Mouse (Mus musculus) stomach, postnatal 0 days (tissue): ENCODE measurements around the gene Prpf40b. TPM values are rescaled to one million over a fixed set of nuclear protein-coding genes. Genes with fewer than 3 reads are reported as not detected.

Experiments used
- ATAC-seq: fragments of 200-750 bp; cut with Nextera tagmentation; 2 replicates; pipeline ENCODE4 v1.8.0; 2017; ENCODE audit not compliant: low FRiP score, low TSS enrichment
- DNase-seq: peaks from one replicate; pipeline ENCODE4 v3.0.0-alpha.2; 2016; ENCODE audit warnings: low spot score
- H3K27ac ChIP-seq: fragments of 300-500 bp; sonication (generic); replicated peaks from 2 replicates; pipeline ENCODE4 v1.5.1; 2014; ENCODE audit warnings: mild to moderate bottlenecking, control low read depth
- H3K27me3 ChIP-seq: fragments of 300-500 bp; sonication (generic); 2 replicates; pipeline ENCODE4 v1.6.1; 2014; ENCODE audit warnings: low read length; ENCODE audit not compliant: control insufficient read depth, insufficient read depth
- H3K36me3 ChIP-seq: fragments of 300-500 bp; sonication (generic); 2 replicates; pipeline ENCODE4 v1.6.1; 2014; ENCODE audit warnings: low read length, mixed read lengths; ENCODE audit not compliant: control insufficient read depth, insufficient read depth
- H3K4me1 ChIP-seq: fragments of 300-500 bp; sonication (generic); replicated peaks from 2 replicates; pipeline ENCODE4 v1.6.1; 2014; ENCODE audit warnings: antibody characterized with exemption; ENCODE audit not compliant: control insufficient read depth, insufficient read depth
- H3K4me2 ChIP-seq: fragments of 300-500 bp; sonication (generic); replicated peaks from 2 replicates; pipeline ENCODE4 v1.6.1; 2014; ENCODE audit warnings: low read depth, mild to moderate bottlenecking, control low read depth, moderate library complexity
- H3K4me3 ChIP-seq: fragments of 300-500 bp; sonication (generic); 2 replicates; pipeline ENCODE4 v1.5.1; 2014; ENCODE audit warnings: low read depth, low read length, control low read depth
- H3K9ac ChIP-seq: fragments of 300-500 bp; sonication (generic); 2 replicates; pipeline ENCODE4 v1.6.1; 2014; ENCODE audit warnings: mild to moderate bottlenecking, low read length, control low read depth, mixed read lengths
- H3K9me3 ChIP-seq: fragments of 300-500 bp; sonication (generic); 2 replicates; pipeline ENCODE4 v1.6.1; 2016; ENCODE audit warnings: low read length; ENCODE audit not compliant: control insufficient read depth
- CTCF ChIP-seq: IDR thresholded peaks from 2 replicates; pipeline ENCODE4 v1.5.1; 2016; ENCODE audit warnings: antibody characterized with exemption, low read depth, mild to moderate bottlenecking, moderate library complexity
- EP300 ChIP-seq: optimal IDR thresholded peaks from 2 replicates; pipeline ENCODE3; 2016; ENCODE audit warnings: antibody characterized with exemption
- WGBS: fragments of 180-500 bp; shearing (Covaris S2); extraction: QIAGEN DNeasy Blood & Tissue Kit; methylation state at CpG from one replicate; pipeline ENCODE4 v1.1.7; 2014; 5-methylcytosine and 5-hydroxymethylcytosine counted together
- polyA plus RNA-seq: library from polyadenylated mRNA; unstranded; fragments of >200 nt; fragmentation: Nextera tagmentation; extraction: Ambion mirVana; gene quantifications from 2 replicates; pipeline ENCODE4 v1.2.1, GENCODE M21; 2015

Prpf40b gene
- polyA plus RNA-seq, 1 experiment from 2014 or later = 18.3 TPM

- H3K27me3 ChIP-seq = no peaks in the 10 kb centered on the region
- H3K4me2 ChIP-seq = no peak overlapping the region
- no peak overlapping the region for H3K9ac ChIP-seq
- no peak for ATAC-seq
- H3K4me1 ChIP-seq = no peaks in the 10 kb centered on the region
- DNase-seq = no peak
- 81% methylated on average over 9 of the region's 9 CpGs for WGBS
- H3K4me3 ChIP-seq = no peak overlapping the region
- H3K9me3 ChIP-seq = no peaks in the 10 kb centered on the region
- H3K27ac ChIP-seq = no peak overlapping the region
- H3K36me3 ChIP-seq = peaks cover 17% of the 10 kb centered on the region
- TF ChIP-seq CTCF (no peak), EP300 (no peak)
Observed at GRCm38 (mm10) chr15:99324151-99324550, 29.3 kb downstream of the Prpf40b start.

GRCm38 (mm10) chr15:99325598-99325997, 30.7 kb downstream of the Prpf40b start:
- no peaks in the 10 kb centered on the region for H3K9me3 ChIP-seq
- no peaks in the 10 kb centered on the region for H3K27me3 ChIP-seq
- no peak for ATAC-seq
- no peak overlapping the region for H3K4me2 ChIP-seq
- DNase-seq = no peak
- no peak overlapping the region for H3K27ac ChIP-seq
- 91% methylated on average over 6 of the region's 6 CpGs for WGBS
- H3K36me3 ChIP-seq = peaks cover 17% of the 10 kb centered on the region
- no peak for TF ChIP-seq CTCF
- TF ChIP-seq EP300 = no peak
- no peak overlapping the region for H3K9ac ChIP-seq
- H3K4me1 ChIP-seq = no peaks in the 10 kb centered on the region
- H3K4me3 ChIP-seq = no peak overlapping the region

GRCm38 (mm10) chr15:99326407-99326806, 31.5 kb downstream of the Prpf40b start:
- no peak overlapping the region for H3K27ac ChIP-seq
- H3K9ac ChIP-seq = no peak overlapping the region
- WGBS = 40% methylated on average over 2 of the region's 2 CpGs
- no peaks in the 10 kb centered on the region for H3K27me3 ChIP-seq
- peaks cover 10% of the 10 kb centered on the region for H3K36me3 ChIP-seq
- DNase-seq (no peak), ATAC-seq (no peak)
- H3K4me3 ChIP-seq = no peak overlapping the region
- H3K4me2 ChIP-seq = no peak overlapping the region
- TF ChIP-seq CTCF (no peak), EP300 (no peak)
- H3K9me3 ChIP-seq = no peaks in the 10 kb centered on the region
- no peaks in the 10 kb centered on the region for H3K4me1 ChIP-seq

GRCm38 (mm10) chr15:99326959-99327358, 32.1 kb downstream of the Prpf40b start:
- no peak overlapping the region for H3K4me2 ChIP-seq
- H3K27me3 ChIP-seq = no peaks in the 10 kb centered on the region
- no peak overlapping the region for H3K9ac ChIP-seq
- WGBS = 83% methylated on average over 1 of the region's 1 CpGs
- ATAC-seq = no peak
- DNase-seq = peak; percentile 36
- H3K4me3 ChIP-seq = no peak overlapping the region
- peaks cover 5% of the 10 kb centered on the region for H3K36me3 ChIP-seq
- H3K9me3 ChIP-seq = no peaks in the 10 kb centered on the region
- no peaks in the 10 kb centered on the region for H3K4me1 ChIP-seq
- TF ChIP-seq CTCF = peak; percentile 80
- no peak for TF ChIP-seq EP300
- H3K27ac ChIP-seq = no peak overlapping the region

GRCm38 (mm10) chr15:99328011-99328410, 33.1 kb downstream of the Prpf40b start:
- Histone ChIP-seq H3K27me3 (no peaks in the 10 kb centered on the region), H3K9me3 (no peaks in the 10 kb centered on the region), H3K4me3 (no peak overlapping the region), H3K4me2 (no peak overlapping the region), H3K27ac (no peak overlapping the region), H3K4me1 (no peaks in the 10 kb centered on the region), H3K9ac (no peak overlapping the region), H3K36me3 (no peaks in the 10 kb centered on the region; the same call in 1 of the 2 replicates)
- DNase-seq (no peak), ATAC-seq (no peak)
- TF ChIP-seq EP300 (no peak), CTCF (no peak)
- 90% methylated on average over 5 of the region's 5 CpGs for WGBS

GRCm38 (mm10) chr15:99330324-99330723, 35.4 kb downstream of the Prpf40b start:
- Histone ChIP-seq H3K27ac (no peak overlapping the region), H3K4me2 (no peak overlapping the region)
- WGBS = 81% methylated on average over 2 of the region's 2 CpGs

More at GRCm38 (mm10) chr15:99330324-99330723, 35.4 kb downstream of the Prpf40b start:
- ATAC-seq (no peak), DNase-seq (no peak)
- Histone ChIP-seq H3K27me3 (no peaks in the 10 kb centered on the region), H3K9ac (no peak overlapping the region), H3K9me3 (no peaks in the 10 kb centered on the region), H3K36me3 (no peaks in the 10 kb centered on the region; the same call in 1 of the 2 replicates), H3K4me3 (no peak overlapping the region), H3K4me1 (no peaks in the 10 kb centered on the region)
- TF ChIP-seq EP300 (no peak), CTCF (no peak)
